Mouse (Mus musculus): ENCODE data around the gene Akap10. TPM values are rescaled to one million over a fixed set of nuclear protein-coding genes. Genes with fewer than 3 reads are reported as not detected.
"Not testable (repeated sequence)": the region's sequence is repeated elsewhere in the genome, so short reads cannot be mapped to it uniquely, and the experiment has no call there.

Akap10 gene
- polyA plus RNA-seq (2015; fragmentation: Nextera tagmentation; extraction: Ambion mirVana) = 13.6 and 14.0 TPM in 2 replicates

DNA sequence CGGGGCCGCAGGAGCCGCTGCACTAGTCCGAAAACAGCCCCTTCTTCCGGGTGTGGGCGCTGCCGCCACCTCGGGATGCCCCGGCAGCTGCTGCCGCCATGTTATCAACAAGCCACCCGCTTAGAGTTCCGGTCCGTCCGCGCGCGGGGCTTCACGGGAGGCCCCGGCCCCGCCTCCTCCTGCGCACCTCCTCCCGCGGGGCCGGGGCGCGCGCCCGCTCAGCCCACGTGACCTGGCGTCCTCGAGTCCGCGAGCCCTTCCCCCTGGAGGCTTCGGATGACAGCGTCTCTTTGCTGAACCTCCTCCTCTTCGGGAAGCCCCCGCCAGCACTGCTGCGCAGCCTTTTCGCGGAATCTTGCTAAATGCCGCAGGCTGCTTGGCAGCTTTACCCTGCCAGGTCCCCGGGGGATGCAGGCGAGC lies at the start of gene Akap10:
Akap10 (minus strand) TSS at position 155 of the 420 bp plus-strand sequence.
- Histone ChIP-seq H3K36me3 (0 out of 2 replicates have a peak, but pooled peaks cover 5% of the 10 kb centered on the region), H3K4me3 (peak within 1 kb of the TSS; percentile 79), H3K9ac (peak within 1 kb of the TSS; percentile 88), H3K4me1 (replicated peaks) (peaks cover 29% of the 10 kb centered on the region), H3K27ac (replicated peaks) (peak within 1 kb of the TSS; percentile 98), H3K9me3 (no peaks in the 10 kb centered on the region), H3K27me3 (no peaks in the 10 kb centered on the region), H3K4me2 (peak within 1 kb of the TSS; percentile 58)
- WGBS = 0% methylated on average over 43 of the region's 43 CpGs
- peak; percentile 95 for ATAC-seq (ENCODE audit: low read depth)

DNA sequence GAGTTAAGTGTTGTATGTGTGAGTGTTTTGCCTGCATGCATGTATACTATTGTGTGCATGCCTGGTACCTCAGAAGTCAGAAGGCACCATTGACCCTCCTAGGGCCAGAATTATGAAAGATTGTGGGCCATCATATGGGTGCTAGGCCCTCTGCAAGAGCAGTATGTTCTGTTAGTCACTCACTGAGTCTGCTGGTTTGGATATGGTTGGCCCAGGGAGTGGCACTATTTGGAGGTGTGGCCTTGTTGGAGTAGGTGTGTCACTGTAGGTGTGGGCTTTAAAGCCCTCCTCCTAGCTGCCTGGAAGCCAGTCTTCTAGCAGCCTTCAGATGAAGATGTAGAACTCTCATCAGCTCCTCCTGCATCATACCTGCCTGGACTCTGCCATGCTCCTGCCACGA lies 45.7 kb upstream of the Akap10 start:
- H3K4me1 ChIP-seq (replicated peaks) = 0 out of 2 replicates have a peak, but pooled peaks cover 22% of the 10 kb centered on the region
- ATAC-seq (ENCODE audit: low read depth) = no peak
- H3K9me3 ChIP-seq = no peaks in the 10 kb centered on the region
- no peak overlapping the region for H3K4me3 ChIP-seq
- whole genome bisulfite sequencing = 73% methylated on average over 1 of the region's 1 CpGs
- H3K4me2 ChIP-seq = no peak overlapping the region
- H3K9ac ChIP-seq = no peak overlapping the region
- no peaks in the 10 kb centered on the region for H3K27me3 ChIP-seq
- H3K36me3 ChIP-seq = no peaks in the 10 kb centered on the region
- H3K27ac ChIP-seq (replicated peaks) = no peak overlapping the region

DNA sequence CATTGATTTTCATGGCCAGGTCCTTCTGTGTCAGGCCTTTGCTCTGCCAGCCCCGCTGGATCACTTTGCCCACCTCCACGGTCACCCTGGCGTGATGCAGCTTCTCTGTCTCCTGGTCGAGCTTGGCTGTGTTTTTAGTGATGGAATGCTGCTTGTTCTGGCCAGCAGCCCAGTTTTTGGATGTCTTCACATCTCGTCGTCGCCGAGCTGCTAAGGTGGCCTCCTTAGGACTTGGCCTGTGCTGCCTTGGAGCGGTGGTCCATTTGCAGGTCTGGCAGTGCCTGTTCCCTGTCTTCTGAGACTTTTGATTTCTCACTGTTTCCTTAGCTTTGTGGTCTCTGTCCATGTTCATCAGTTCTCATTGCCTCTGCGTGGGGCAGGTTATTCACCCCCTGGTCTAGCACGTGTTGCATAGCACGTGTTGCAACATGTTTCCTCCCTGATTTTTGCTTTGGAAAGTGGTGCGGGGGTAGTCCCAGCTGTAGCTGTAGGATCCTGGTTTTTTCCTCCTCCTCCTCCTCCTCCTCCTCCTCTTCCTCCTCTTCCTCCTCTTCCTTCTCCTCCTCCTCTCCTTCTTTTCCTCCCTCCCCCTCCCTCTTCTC lies 44.2 kb upstream of the Akap10 start:
- Histone ChIP-seq H3K4me1 (replicated peaks) (0 out of 2 replicates have a peak, but pooled peaks cover 24% of the 10 kb centered on the region), H3K9me3 (no peaks in the 10 kb centered on the region), H3K4me3 (no peak overlapping the region), H3K4me2 (no peak overlapping the region), H3K9ac (no peak overlapping the region), H3K27ac (replicated peaks) (no peak overlapping the region), H3K27me3 (no peaks in the 10 kb centered on the region), H3K36me3 (no peaks in the 10 kb centered on the region)
- ATAC-seq (ENCODE audit: low read depth) = no peak
- WGBS = 64% methylated on average over 13 of the region's 13 CpGs

DNA sequence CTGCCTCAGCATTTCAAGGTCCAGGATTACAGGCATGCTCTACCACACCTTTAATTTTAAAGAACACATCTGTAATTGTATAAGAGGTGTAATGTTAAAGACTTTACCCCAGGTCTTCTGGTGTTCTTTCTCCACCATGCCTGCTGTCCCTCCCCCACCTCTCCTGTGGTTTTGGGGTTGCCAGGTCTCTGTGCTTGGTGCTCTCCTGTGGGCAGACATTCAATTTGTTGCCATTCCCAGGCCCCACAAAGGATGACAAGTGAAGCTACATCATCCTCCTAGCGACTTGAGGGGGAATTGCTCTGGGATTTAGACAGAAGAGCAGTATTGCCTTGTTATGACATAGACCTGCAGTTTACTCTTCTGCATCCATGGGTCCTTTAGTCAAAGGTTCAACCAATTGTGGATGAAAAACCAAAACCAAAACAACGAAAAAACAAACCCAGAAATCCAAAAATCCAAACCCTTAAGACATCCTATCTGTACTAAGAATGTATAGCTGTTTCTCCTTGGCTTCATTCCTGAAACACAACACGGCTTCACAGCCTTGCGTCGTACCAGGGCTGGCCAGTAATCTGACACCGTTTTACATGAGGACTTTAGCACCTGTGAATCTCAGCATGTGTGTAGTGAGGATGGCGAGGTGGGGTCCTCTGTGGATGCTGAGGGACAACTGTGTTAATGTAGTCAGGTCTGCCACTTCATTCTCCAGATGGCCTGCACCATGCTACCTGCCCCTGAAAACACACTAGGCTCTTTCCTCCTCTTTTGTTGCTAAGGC lies 41.6 kb upstream of the Akap10 start:
- 61% methylated on average over 7 of the region's 7 CpGs for whole genome bisulfite sequencing

DNA sequence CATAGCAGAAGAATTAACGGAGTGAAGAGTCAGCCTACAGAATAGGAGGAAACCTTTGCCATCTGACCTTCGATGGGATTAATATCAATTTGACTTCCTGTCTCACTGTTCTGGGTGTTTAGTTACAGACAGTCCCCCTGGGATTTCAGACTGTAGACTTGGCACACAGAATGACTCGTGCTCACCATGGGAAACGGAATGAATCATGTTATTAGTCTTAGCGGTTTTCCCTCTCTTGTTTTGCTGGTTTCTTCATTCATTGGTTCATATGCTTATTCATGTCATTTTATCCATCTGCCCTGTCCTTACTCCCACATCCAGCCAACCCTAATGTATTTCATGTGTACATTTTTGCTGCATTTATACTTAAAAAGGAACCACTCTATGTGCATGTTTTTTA lies 40.8 kb upstream of the Akap10 start:
- Histone ChIP-seq H3K27me3 (no peaks in the 10 kb centered on the region), H3K4me1 (replicated peaks) (0 out of 2 replicates have a peak, but pooled peaks cover 16% of the 10 kb centered on the region), H3K36me3 (no peaks in the 10 kb centered on the region), H3K9ac (no peak overlapping the region), H3K9me3 (no peaks in the 10 kb centered on the region), H3K27ac (replicated peaks) (no peak overlapping the region), H3K4me3 (no peak overlapping the region), H3K4me2 (no peak overlapping the region)
- 44% methylated on average over 5 of the region's 5 CpGs for WGBS
- ATAC-seq (ENCODE audit: low read depth) = no peak

More for the DNA sequence above, 41.6 kb upstream of the Akap10 start:
- Histone ChIP-seq H3K27me3 (no peaks in the 10 kb centered on the region), H3K4me2 (no peak overlapping the region), H3K27ac (replicated peaks) (no peak overlapping the region), H3K9ac (no peak overlapping the region), H3K4me3 (no peak overlapping the region), H3K4me1 (replicated peaks) (0 out of 2 replicates have a peak, but pooled peaks cover 18% of the 10 kb centered on the region), H3K9me3 (no peaks in the 10 kb centered on the region), H3K36me3 (no peaks in the 10 kb centered on the region)
- ATAC-seq (ENCODE audit: low read depth) = no peak

DNA sequence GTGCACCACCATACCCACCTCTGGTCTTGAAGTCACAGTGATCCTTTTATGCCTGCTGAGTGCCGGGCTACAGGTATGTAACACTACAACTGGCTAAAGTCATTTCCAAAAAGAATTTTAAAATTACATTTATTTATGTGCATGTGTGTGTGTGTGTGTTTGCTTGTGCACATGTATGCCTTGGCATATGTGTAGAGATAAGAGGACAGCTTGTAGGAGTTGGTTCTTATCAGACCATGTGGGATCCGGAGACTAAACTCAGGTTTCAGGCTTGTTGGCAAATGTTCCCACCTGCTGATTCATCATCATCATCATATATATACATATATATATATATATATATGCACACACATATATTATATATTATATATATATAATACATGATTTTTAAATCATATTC lies 38.8 kb upstream of the Akap10 start:
- H3K27me3 ChIP-seq = no peaks in the 10 kb centered on the region
- no peaks in the 10 kb centered on the region for H3K36me3 ChIP-seq
- no peak overlapping the region for H3K9ac ChIP-seq
- WGBS = 95% methylated on average over 2 of the region's 2 CpGs
- no peak overlapping the region for H3K27ac ChIP-seq (replicated peaks)
- H3K9me3 ChIP-seq = no peaks in the 10 kb centered on the region
- ATAC-seq (ENCODE audit: low read depth) = no peak
- H3K4me3 ChIP-seq = no peak overlapping the region
- 0 out of 2 replicates have a peak, but pooled peaks cover 15% of the 10 kb centered on the region for H3K4me1 ChIP-seq (replicated peaks)
- no peak overlapping the region for H3K4me2 ChIP-seq

DNA sequence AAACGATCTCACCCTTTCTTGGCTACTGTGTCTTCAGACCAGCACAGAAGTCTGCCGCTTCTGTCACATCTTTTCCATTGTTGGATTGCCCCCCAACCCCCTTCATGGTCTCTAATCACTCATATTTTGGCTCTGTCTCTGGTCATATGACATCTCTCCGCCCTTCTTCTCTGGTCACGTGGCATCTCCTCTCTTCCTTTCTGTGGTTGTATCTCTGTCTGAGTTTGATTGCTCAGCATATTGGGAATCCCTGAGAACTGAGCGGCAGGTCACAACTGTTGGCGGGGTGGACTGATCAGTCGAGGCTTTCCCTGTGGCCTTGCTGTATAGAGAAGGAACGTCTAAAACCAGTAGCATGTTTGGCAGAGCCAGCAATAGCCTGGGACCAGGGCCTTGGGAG lies 37.0 kb upstream of the Akap10 start:
- Histone ChIP-seq H3K9me3 (no peaks in the 10 kb centered on the region), H3K27me3 (no peaks in the 10 kb centered on the region), H3K36me3 (no peaks in the 10 kb centered on the region), H3K4me3 (no peak overlapping the region), H3K4me1 (replicated peaks) (0 out of 2 replicates have a peak, but pooled peaks cover 7% of the 10 kb centered on the region), H3K9ac (no peak overlapping the region), H3K4me2 (no peak overlapping the region), H3K27ac (replicated peaks) (no peak overlapping the region)
- WGBS = 87% methylated on average over 8 of the region's 8 CpGs
- no peak for ATAC-seq (ENCODE audit: low read depth)

DNA sequence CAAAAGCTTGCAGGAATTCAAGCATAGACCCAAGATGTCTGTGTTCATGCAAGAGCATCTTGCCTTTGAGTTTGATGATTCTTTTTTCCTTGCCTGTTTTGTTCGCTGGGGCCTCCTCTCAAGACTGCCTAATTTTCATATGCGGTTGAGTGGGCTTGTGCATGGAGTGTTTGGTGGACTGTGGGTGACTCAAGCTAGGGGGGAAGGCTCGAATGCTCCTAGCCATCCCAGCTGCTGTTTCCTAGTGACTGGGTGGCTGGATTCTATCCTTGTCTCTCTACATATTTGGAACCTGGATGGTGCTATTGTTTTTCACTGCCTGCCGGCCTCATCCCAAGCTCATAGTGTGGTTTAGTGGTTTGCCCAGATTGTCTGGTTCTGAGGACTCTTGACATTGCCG lies 34.6 kb upstream of the Akap10 start:
- 87% methylated on average over 5 of the region's 5 CpGs for WGBS
- H3K9me3 ChIP-seq = no peaks in the 10 kb centered on the region
- no peak for ATAC-seq (ENCODE audit: low read depth)

DNA sequence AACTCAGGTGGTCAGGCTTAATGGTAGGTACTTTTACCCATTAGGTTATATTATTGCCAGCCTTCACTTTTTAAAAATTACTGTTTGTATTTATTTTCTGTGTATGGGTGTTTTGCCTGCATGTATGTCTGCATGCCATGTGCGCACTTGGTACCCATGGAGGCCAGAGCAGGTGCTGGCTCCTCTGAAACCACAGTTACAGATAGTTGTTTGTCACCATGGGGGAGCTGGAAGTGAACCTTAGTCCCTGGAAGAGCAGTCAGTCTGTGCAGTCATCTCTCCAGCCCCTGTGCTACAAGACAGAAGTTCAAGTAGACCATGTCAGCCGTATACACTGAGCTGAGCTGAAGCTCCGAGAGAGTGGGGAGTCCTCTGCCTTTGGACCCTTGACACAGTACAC lies 33.1 kb upstream of the Akap10 start:
- Histone ChIP-seq H3K9me3 (no peaks in the 10 kb centered on the region), H3K4me3 (no peak overlapping the region), H3K27ac (replicated peaks) (no peak overlapping the region), H3K9ac (no peak overlapping the region), H3K4me1 (replicated peaks) (no peaks in the 10 kb centered on the region), H3K27me3 (peaks cover 20% of the 10 kb centered on the region), H3K4me2 (no peak overlapping the region), H3K36me3 (no peaks in the 10 kb centered on the region)
- ATAC-seq (ENCODE audit: low read depth) = no peak
- WGBS = 85% methylated on average over 3 of the region's 3 CpGs

More for the DNA sequence above, 34.6 kb upstream of the Akap10 start:
- Histone ChIP-seq H3K27ac (replicated peaks) (no peak overlapping the region), H3K4me3 (no peak overlapping the region), H3K9ac (no peak overlapping the region), H3K27me3 (peaks cover 9% of the 10 kb centered on the region; the same call in 1 of the 2 replicates), H3K4me2 (no peak overlapping the region), H3K36me3 (no peaks in the 10 kb centered on the region), H3K4me1 (replicated peaks) (no peaks in the 10 kb centered on the region)

DNA sequence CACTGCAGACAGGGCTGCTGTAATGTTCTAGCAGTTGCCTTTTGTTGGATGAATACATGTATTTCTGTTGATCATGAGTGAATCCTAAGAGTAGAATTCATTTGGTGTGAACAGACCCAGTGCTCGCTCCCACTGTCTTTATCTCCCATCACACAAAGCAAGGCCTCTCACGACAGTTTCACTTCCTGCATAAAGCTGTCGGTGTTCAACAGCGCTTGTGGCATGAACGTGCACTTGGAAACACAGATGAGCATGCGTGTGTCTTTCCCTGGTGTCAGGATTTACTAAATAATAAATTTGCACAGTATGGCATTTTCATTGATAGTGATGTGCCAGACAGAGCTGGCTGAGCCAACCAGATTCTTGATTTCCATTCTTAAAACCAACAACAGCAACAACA lies 32.6 kb upstream of the Akap10 start:
- 83% methylated on average over 6 of the region's 6 CpGs for WGBS
- ATAC-seq (ENCODE audit: low read depth) = no peak
- no peak overlapping the region for H3K9ac ChIP-seq

DNA sequence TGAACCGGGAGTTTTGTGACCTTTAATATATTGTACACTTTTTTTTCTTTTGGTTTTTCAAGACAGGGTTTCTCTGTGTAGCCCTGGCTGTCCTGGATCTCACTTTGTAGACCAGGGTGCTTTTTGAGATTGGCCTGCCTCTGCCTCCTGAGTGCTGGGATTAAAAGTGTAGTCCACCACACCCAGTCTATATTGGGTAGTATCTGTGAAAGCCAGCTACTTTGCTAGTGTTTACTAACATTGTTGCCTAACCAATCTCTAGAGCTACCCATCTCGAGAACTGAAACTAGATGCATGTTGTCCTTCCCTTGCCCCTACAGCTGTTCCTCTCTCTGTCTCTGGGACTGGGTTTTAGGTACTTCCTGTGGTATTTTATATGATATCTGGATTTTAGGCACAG lies 30.0 kb upstream of the Akap10 start:
- H3K9ac ChIP-seq = no peak overlapping the region

More for the DNA sequence above, 32.6 kb upstream of the Akap10 start:
- Histone ChIP-seq H3K27ac (replicated peaks) (no peak overlapping the region), H3K27me3 (peaks cover 25% of the 10 kb centered on the region), H3K4me1 (replicated peaks) (peaks cover under 1% of the 10 kb centered on the region; the same call in 1 of the 2 replicates), H3K4me3 (no peak overlapping the region), H3K4me2 (no peak overlapping the region), H3K36me3 (no peaks in the 10 kb centered on the region), H3K9me3 (no peaks in the 10 kb centered on the region)

DNA sequence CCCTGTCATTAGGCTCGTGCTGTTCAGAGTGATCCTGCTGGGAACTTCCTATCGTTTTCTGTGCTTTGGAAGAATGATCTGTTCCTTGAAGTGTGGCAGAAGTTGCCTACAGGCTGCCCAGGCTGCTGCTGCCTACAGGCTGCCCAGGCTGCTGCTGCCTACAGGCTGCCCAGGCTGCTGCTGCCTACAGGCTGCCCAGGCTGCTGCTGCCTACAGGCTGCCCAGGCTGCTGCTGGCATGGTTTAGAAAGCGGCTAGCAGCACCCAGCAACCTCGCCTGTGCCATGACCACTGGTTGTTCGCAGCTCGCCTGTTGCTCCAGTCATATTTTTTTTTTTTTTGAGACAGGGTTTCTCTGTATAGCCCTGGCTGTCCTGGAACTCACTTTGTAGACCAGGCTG lies 28.7 kb upstream of the Akap10 start:
- not testable (repeated sequence) for H3K27ac ChIP-seq (replicated peaks); ATAC-seq (ENCODE audit: low read depth); H3K36me3 ChIP-seq; H3K4me2 ChIP-seq; H3K9me3 ChIP-seq; H3K9ac ChIP-seq; H3K4me1 ChIP-seq (replicated peaks); H3K4me3 ChIP-seq
- 50% methylated on average over 6 of the region's 6 CpGs for WGBS
- H3K27me3 ChIP-seq = peaks cover 34% of the 10 kb centered on the region

More for the DNA sequence above, 30.0 kb upstream of the Akap10 start:
- Histone ChIP-seq H3K9me3 (no peaks in the 10 kb centered on the region), H3K4me3 (no peak overlapping the region), H3K36me3 (no peaks in the 10 kb centered on the region), H3K4me1 (replicated peaks) (peaks cover 9% of the 10 kb centered on the region), H3K27ac (replicated peaks) (no peak overlapping the region), H3K4me2 (no peak overlapping the region), H3K27me3 (peaks cover 34% of the 10 kb centered on the region)
- ATAC-seq (ENCODE audit: low read depth) = no peak
- WGBS = 86% methylated on average over 2 of the region's 2 CpGs
